Comparison of ENCODE assay signal across 10 mouse cellular contexts in the genomic region with DNA sequence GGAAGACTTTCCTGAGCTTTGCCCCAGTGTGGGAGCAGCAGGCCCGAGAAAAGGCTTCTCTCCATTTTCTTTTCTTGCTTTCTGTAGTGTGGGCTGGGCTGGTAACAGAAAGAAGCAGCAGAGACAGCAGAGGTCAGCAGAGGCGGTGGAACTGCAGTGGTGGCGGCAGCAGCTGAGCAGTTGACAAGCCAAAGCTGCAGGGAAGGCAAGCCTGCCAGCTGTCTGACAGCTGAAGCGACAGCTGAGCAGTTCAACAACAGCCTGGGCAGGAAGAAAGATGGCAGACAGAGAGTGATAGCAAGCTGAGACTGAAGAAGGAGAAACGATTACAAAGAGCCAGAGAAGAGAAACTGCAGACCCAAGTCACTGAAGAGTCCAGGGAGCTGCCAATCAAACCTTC. TPM values are rescaled to one million over a fixed set of nuclear protein-coding genes. Genes with fewer than 3 reads are reported as not detected.
DNase-seq lines count a peak whose midpoint lies in the region; ATAC-seq and TF ChIP-seq lines count a peak whose summit lies in the region.
"Had no signal": no experiment of that assay in that cellular context is flagged by ENCODE, and none has a peak within 500 bp of the region (broad histone marks: within the 10 kb centered on the region; RNA-seq: fewer than 3 reads in every experiment).

No protein-coding gene starts in this region.

- H3K4me2 ChIP-seq in intestine, postnatal 0 days (replicated peaks; ENCODE audit: low read depth) = no peak overlapping the region
- H3K4me2 ChIP-seq in intestine, embryonic 15.5 days (replicated peaks) = no peak overlapping the region
- peak overlapping the region; percentile 85 for H3K4me2 ChIP-seq in liver, embryonic 15.5 days

- H3K4me1 ChIP-seq in intestine, postnatal 0 days (replicated peaks; ENCODE audit: control insufficient read depth, insufficient read depth, low read length) = peaks cover 3% of the 10 kb centered on the region; the same call in 1 of the 2 replicates
- peaks cover 12% of the 10 kb centered on the region; the same call in 1 of the 2 replicates for H3K4me1 ChIP-seq in intestine, embryonic 15.5 days (replicated peaks)
- peaks cover 14 to 29% of the 10 kb centered on the region in 2 experiments for H3K4me1 ChIP-seq in MEL (ENCODE audit: control insufficient read depth in 1 of 2, insufficient read depth in 2 of 2, low read length in 2 of 2)
- H3K4me1 ChIP-seq in liver, embryonic 15.5 days (replicated peaks) = peaks cover 47% of the 10 kb centered on the region

- H3K9ac ChIP-seq in intestine, postnatal 0 days (ENCODE audit: low read depth, low read length) = no peak overlapping the region
- H3K9ac ChIP-seq in intestine, embryonic 15.5 days = no peak overlapping the region
- no peak overlapping the region for H3K9ac ChIP-seq in MEL (ENCODE audit: control insufficient read depth, low read depth, low read length, poor library complexity, severe bottlenecking)
- H3K9ac ChIP-seq in liver, embryonic 15.5 days = peak overlapping the region; percentile 64

- H3K79me2 ChIP-seq in MEL (ENCODE audit: control insufficient read depth, insufficient read depth, low read length, poor library complexity) = peaks cover 10% of the 10 kb centered on the region

- H3K9me3 ChIP-seq in intestine, postnatal 0 days (ENCODE audit: control insufficient read depth) = no peaks in the 10 kb centered on the region
- no peaks in the 10 kb centered on the region for H3K9me3 ChIP-seq in intestine, embryonic 15.5 days
- H3K9me3 ChIP-seq in MEL (replicated peaks; ENCODE audit: insufficient read depth, low read length) = no peaks in the 10 kb centered on the region
- H3K9me3 ChIP-seq in liver, embryonic 15.5 days (replicated peaks) = no peaks in the 10 kb centered on the region

- peak; percentile 72 for DNase-seq in MEL (ENCODE audit: low read depth, low spot score)
- DNase-seq in gastrocnemius, postnatal 25 days = peak; percentile 76
- DNase-seq in spleen, postnatal 14 days (ENCODE audit: low spot score in 2 of 2) = no peak
- no peak for DNase-seq in frontal cortex, postnatal 14 days (ENCODE audit: low spot score in 2 of 2)
- DNase-seq: right cerebral cortex, adult 18-20 months had no signal

- peaks cover 18% of the 10 kb centered on the region for H3K36me3 ChIP-seq in intestine, postnatal 0 days (ENCODE audit: control insufficient read depth, insufficient read depth)
- no peaks in the 10 kb centered on the region; the same call in 1 of the 2 replicates for H3K36me3 ChIP-seq in intestine, embryonic 15.5 days
- peaks cover 0 to 26% of the 10 kb centered on the region in 2 experiments; a peak in 2 of 4 replicates for H3K36me3 ChIP-seq in MEL (ENCODE audit: control insufficient read depth in 1 of 2, insufficient read depth in 2 of 2, low read length in 2 of 2)
- peaks cover 55% of the 10 kb centered on the region for H3K36me3 ChIP-seq in liver, embryonic 15.5 days (replicated peaks)

- TF ChIP-seq EP300 in MEL (IDR thresholded peaks at IDR 0.05; ENCODE audit: low read depth in 1 of 2, low read length in 2 of 2) = peak in 1 of 2 experiments; percentile 68; a peak in 2 of 4 replicates

- peak; percentile 14 for TF ChIP-seq RAD21 in MEL (IDR thresholded peaks at IDR 0.05; ENCODE audit: low read depth, low read length)

- no peak for TF ChIP-seq POLR2A in MEL (IDR thresholded peaks at IDR 0.05; ENCODE audit: control insufficient read depth in 1 of 2, insufficient read depth in 1 of 2, low read depth in 1 of 2, low read length in 2 of 2, poor library complexity in 1 of 2)

- no peaks in the 10 kb centered on the region for H3K27me3 ChIP-seq in intestine, postnatal 0 days (replicated peaks; ENCODE audit: control insufficient read depth, insufficient read depth, low read length)
- H3K27me3 ChIP-seq in intestine, embryonic 15.5 days (replicated peaks) = no peaks in the 10 kb centered on the region
- no peaks in the 10 kb centered on the region for H3K27me3 ChIP-seq in MEL (ENCODE audit: control insufficient read depth in 1 of 2, insufficient read depth in 2 of 2, low read length in 2 of 2)
- no peaks in the 10 kb centered on the region for H3K27me3 ChIP-seq in liver, embryonic 15.5 days

- 76% methylated on average over 5 of the region's 5 CpGs for WGBS in intestine, postnatal 0 days
- WGBS in intestine, embryonic 15.5 days = 67% methylated on average over 5 of the region's 5 CpGs
- 76% methylated on average over 5 of the region's 5 CpGs for WGBS in liver, embryonic 15.5 days (ENCODE audit: insufficient replicate concordance)

- peak; percentile 41 for TF ChIP-seq CTCF in intestine, postnatal 0 days (IDR thresholded peaks at IDR 0.05; ENCODE audit: low read depth)
- peak in 2 of 3 experiments; percentile 12 to 27; a peak in 2 of 6 replicates for TF ChIP-seq CTCF in MEL (IDR thresholded peaks at IDR 0.05 in 2 of 3, conservative IDR thresholded peaks at IDR 0.05 in 1 of 3; ENCODE audit: control insufficient read depth in 1 of 3, insufficient read depth in 1 of 3, low read depth in 2 of 3, low read length in 3 of 3, poor library complexity in 1 of 3, severe bottlenecking in 1 of 3)

- no peak overlapping the region for H3K27ac ChIP-seq in intestine, postnatal 0 days (ENCODE audit: low read depth, low read length)
- no peak overlapping the region for H3K27ac ChIP-seq in intestine, embryonic 15.5 days
- peak overlapping the region; percentile 10; the same call in 1 of the 2 replicates for H3K27ac ChIP-seq in MEL (ENCODE audit: control insufficient read depth, low read depth, low read length)
- H3K27ac ChIP-seq in liver, embryonic 15.5 days (replicated peaks) = peak overlapping the region; percentile 99

- H3K4me3 ChIP-seq in intestine, postnatal 0 days (ENCODE audit: low read depth, low read length) = no peak overlapping the region
- H3K4me3 ChIP-seq in intestine, embryonic 15.5 days (replicated peaks) = no peak overlapping the region
- H3K4me3 ChIP-seq in MEL (ENCODE audit: control insufficient read depth in 1 of 2, insufficient read depth in 1 of 2, low read depth in 2 of 2, low read length in 2 of 2) = peak overlapping the region in 1 of 2 experiments; percentile 6; a peak in 1 of 4 replicates
- peak overlapping the region; percentile 78 for H3K4me3 ChIP-seq in liver, embryonic 15.5 days (replicated peaks)

- no peak for ATAC-seq in intestine, postnatal 0 days
- no peak for ATAC-seq in intestine, embryonic 15.5 days
- ATAC-seq in liver, embryonic 15.5 days (ENCODE audit: insufficient read depth) = no peak
- no peak for ATAC-seq in cerebellum, adult (ENCODE audit: insufficient number of reproducible peaks, low FRiP score, low TSS enrichment)
- ATAC-seq: CD4-positive, CD25-positive, alpha-beta regulatory T cell, adult 4 months had no signal

TF ChIP-seq in MEL, 35 proteins besides CTCF, POLR2A, EP300 and RAD21 (continues in another document):
- TF ChIP-seq ZKSCAN1 (IDR thresholded peaks at IDR 0.05; ENCODE audit: low read depth, low read length) (no peak), CHD2 (IDR thresholded peaks at IDR 0.05; ENCODE audit: low read length) (no peak)

RNA-seq across cellular contexts. Expression of gene Iba57, which starts 2.1 kb away (rescaled TPM):
- polyA plus RNA-seq in intestine, postnatal 0 days (2015; fragmentation: Nextera tagmentation; extraction: Ambion mirVana) = 3.4 and 4.1 TPM in 2 replicates
- polyA plus RNA-seq in intestine, embryonic 15.5 days (2015; fragmentation: Nextera tagmentation; extraction: Ambion mirVana) = 6.6 and 8.0 TPM in 2 replicates
- total RNA-seq in MEL (2012; rRNA removed) = 14.9 and 18.8 TPM in 2 replicates
- polyA plus RNA-seq in MEL (2012; ENCODE audit: insufficient read depth in 1 of 2, insufficient read length in 2 of 2, low read depth in 1 of 2, low replicate concordance in 2 of 2, missing spikeins in 1 of 2) = 10 to 100 TPM in 1 of 2 experiments, not detected in 1; 14.7 TPM
- 1 to 10 TPM; 7.3 to 9.3 TPM for total RNA-seq in gastrocnemius, postnatal 25 days (2021)
- polyA plus RNA-seq in liver, embryonic 15.5 days (2015; fragmentation: Nextera tagmentation; extraction: Ambion mirVana) = 12.1 and 14.5 TPM in 2 replicates

RNA-seq across cellular contexts. Expression of gene Gjc2, which starts 21.6 kb away (rescaled TPM):
- polyA plus RNA-seq in intestine, postnatal 0 days (2015; fragmentation: Nextera tagmentation; extraction: Ambion mirVana) = 2.2 and 2.3 TPM in 2 replicates
- 1.1 and 1.3 TPM in 2 replicates for polyA plus RNA-seq in intestine, embryonic 15.5 days (2015; fragmentation: Nextera tagmentation; extraction: Ambion mirVana)
- 0.08 TPM in 1 of 2 replicates, not detected in the other for total RNA-seq in MEL (2012; rRNA removed)
- under 1 TPM in 1 of 2 experiments, not detected in 1; 0.07 TPM for polyA plus RNA-seq in MEL (2012; ENCODE audit: insufficient read depth in 1 of 2, insufficient read length in 2 of 2, low read depth in 1 of 2, low replicate concordance in 2 of 2, missing spikeins in 1 of 2)
- total RNA-seq in gastrocnemius, postnatal 25 days (2021) = under 1 TPM; 0.33 to 0.48 TPM
- 0.10 and 0.17 TPM in 2 replicates for polyA plus RNA-seq in liver, embryonic 15.5 days (2015; fragmentation: Nextera tagmentation; extraction: Ambion mirVana)
- polyA plus RNA-seq: CD4-positive, CD25-positive, alpha-beta regulatory T cell, adult 4 months had no signal

RNA-seq across cellular contexts. Expression of gene Obscn, which starts 25.2 kb away (rescaled TPM):
- polyA plus RNA-seq in intestine, postnatal 0 days (2015; fragmentation: Nextera tagmentation; extraction: Ambion mirVana) = 0.16 and 0.23 TPM in 2 replicates
- polyA plus RNA-seq in intestine, embryonic 15.5 days (2015; fragmentation: Nextera tagmentation; extraction: Ambion mirVana) = 1.3 TPM in 2 replicates
- total RNA-seq in MEL (2012; rRNA removed) = 0.20 and 0.54 TPM in 2 replicates
- polyA plus RNA-seq in MEL (2012; ENCODE audit: insufficient read depth in 1 of 2, insufficient read length in 2 of 2, low read depth in 1 of 2, low replicate concordance in 2 of 2, missing spikeins in 1 of 2) = under 1 TPM in 1 of 2 experiments, not detected in 1; 0.08 TPM
- total RNA-seq in gastrocnemius, postnatal 25 days (2021) = 1,000 to 10,000 TPM; 1,440 to 1,520 TPM
- polyA plus RNA-seq in liver, embryonic 15.5 days (2015; fragmentation: Nextera tagmentation; extraction: Ambion mirVana) = 0.28 and 0.30 TPM in 2 replicates
- polyA plus RNA-seq: CD4-positive, CD25-positive, alpha-beta regulatory T cell, adult 4 months had no signal

RNA-seq across cellular contexts. Expression of gene Guk1, which starts 30.6 kb away (rescaled TPM):
- 110 and 119 TPM in 2 replicates for polyA plus RNA-seq in intestine, postnatal 0 days (2015; fragmentation: Nextera tagmentation; extraction: Ambion mirVana)
- 109 and 126 TPM in 2 replicates for polyA plus RNA-seq in intestine, embryonic 15.5 days (2015; fragmentation: Nextera tagmentation; extraction: Ambion mirVana)
- 249 and 295 TPM in 2 replicates for total RNA-seq in MEL (2012; rRNA removed)
- polyA plus RNA-seq in MEL (2012; ENCODE audit: insufficient read depth in 1 of 2, insufficient read length in 2 of 2, low read depth in 1 of 2, low replicate concordance in 2 of 2, missing spikeins in 1 of 2) = 100 to 1,000 TPM in 1 of 2 experiments, not detected in 1; 215 TPM
- 10 to 100 TPM; 18.7 to 24.5 TPM for total RNA-seq in gastrocnemius, postnatal 25 days (2021)
- 54.2 and 60.8 TPM in 2 replicates for polyA plus RNA-seq in liver, embryonic 15.5 days (2015; fragmentation: Nextera tagmentation; extraction: Ambion mirVana)

RNA-seq across cellular contexts. Expression of gene Mrpl55, which starts 40.9 kb away (rescaled TPM):
- polyA plus RNA-seq in intestine, postnatal 0 days (2015; fragmentation: Nextera tagmentation; extraction: Ambion mirVana) = 87.1 and 96.5 TPM in 2 replicates
- polyA plus RNA-seq in intestine, embryonic 15.5 days (2015; fragmentation: Nextera tagmentation; extraction: Ambion mirVana) = 101 and 103 TPM in 2 replicates
- 75.0 and 75.5 TPM in 2 replicates for total RNA-seq in MEL (2012; rRNA removed)
- 10 to 100 TPM in 1 of 2 experiments, not detected in 1; 68.5 TPM for polyA plus RNA-seq in MEL (2012; ENCODE audit: insufficient read depth in 1 of 2, insufficient read length in 2 of 2, low read depth in 1 of 2, low replicate concordance in 2 of 2, missing spikeins in 1 of 2)
- total RNA-seq in gastrocnemius, postnatal 25 days (2021) = 10 to 100 TPM; 47.8 to 48.4 TPM
- polyA plus RNA-seq in liver, embryonic 15.5 days (2015; fragmentation: Nextera tagmentation; extraction: Ambion mirVana) = 50.5 and 51.0 TPM in 2 replicates

Comparison
In these comparisons a context has a peak if more than half of its experiments do, and no peak if none do; other contexts are left out.
1. H3K27ac ChIP-seq: peak in MEL (single experiment) and liver, embryonic 15.5 days (single experiment); none in intestine, postnatal 0 days (single experiment) and intestine, embryonic 15.5 days (single experiment).
2. DNase-seq: peak in MEL (single experiment) and gastrocnemius, postnatal 25 days (single experiment); none in spleen, postnatal 14 days (0 of 2) and frontal cortex, postnatal 14 days (0 of 2).